Mouse (Mus musculus) cerebellum, adult (tissue): ENCODE results near the gene Nmb.
A peak's percentile ranks its signal among the peaks of the same experiment; 100 is the strongest.

ENCODE experiments used
- ATAC-seq: cut with Nextera tagmentation; 2 replicates; pipeline ENCODE4 v1.9.2; 2017; ENCODE audit warnings: mild to moderate bottlenecking, moderate library complexity, mixed read lengths; ENCODE audit not compliant: insufficient number of reproducible peaks, low FRiP score, low TSS enrichment

The Nmb gene

GRCm38 (mm10) chr7:80864151-80864550 lies 40.7 kb downstream of the Nmb start:
- ATAC-seq = no peak

GRCm38 (mm10) chr7:80863520-80863919 lies 41.4 kb downstream of the Nmb start:
- ATAC-seq = no peak

- no peak for ATAC-seq
Measured at GRCm38 (mm10) chr7:80862475-80862874, 42.4 kb downstream of the Nmb start.

GRCm38 (mm10) chr7:80860729-80861274 lies 44.1 kb downstream of the Nmb start, which contains the start of gene Zscan2:
TSS of gene Zscan2 (plus strand) at chr7:80860920.
- ATAC-seq = peak; percentile 99

GRCm38 (mm10) chr7:80860227-80860626 lies 44.6 kb downstream of the Nmb start:
- ATAC-seq = no peak

- ATAC-seq = peak; percentile 50; the same call in 1 of the 2 replicates
Measured at GRCm38 (mm10) chr7:80857181-80857580, 47.7 kb downstream of the Nmb start.

- no peak for ATAC-seq
Measured at GRCm38 (mm10) chr7:80855316-80855715, 49.6 kb downstream of the Nmb start.

GRCm38 (mm10) chr7:80853218-80853617 lies 51.7 kb downstream of the Nmb start:
- ATAC-seq = no peak
